Mouse (Mus musculus) adrenal gland, adult 8-10 months (tissue): ENCODE measurements around the gene Gjd2. TPM values are rescaled to one million over a fixed set of nuclear protein-coding genes. Genes with fewer than 3 reads are reported as not detected.
A peak's percentile ranks its signal among the peaks of the same experiment; 100 is the strongest.

ENCODE experiments used
- DNase-seq: peaks from one replicate; pipeline ENCODE4 v3.0.0; 2022
- total RNA-seq, 4 experiments: library from RNA; stranded (reverse); gene quantifications; 2 replicates each; pipeline ENCODE4 v1.2.4; 2022

Gene Gjd2
- 1 to 10 TPM; 4.4 to 6.1 (median 5.5) TPM for total RNA-seq

DNA sequence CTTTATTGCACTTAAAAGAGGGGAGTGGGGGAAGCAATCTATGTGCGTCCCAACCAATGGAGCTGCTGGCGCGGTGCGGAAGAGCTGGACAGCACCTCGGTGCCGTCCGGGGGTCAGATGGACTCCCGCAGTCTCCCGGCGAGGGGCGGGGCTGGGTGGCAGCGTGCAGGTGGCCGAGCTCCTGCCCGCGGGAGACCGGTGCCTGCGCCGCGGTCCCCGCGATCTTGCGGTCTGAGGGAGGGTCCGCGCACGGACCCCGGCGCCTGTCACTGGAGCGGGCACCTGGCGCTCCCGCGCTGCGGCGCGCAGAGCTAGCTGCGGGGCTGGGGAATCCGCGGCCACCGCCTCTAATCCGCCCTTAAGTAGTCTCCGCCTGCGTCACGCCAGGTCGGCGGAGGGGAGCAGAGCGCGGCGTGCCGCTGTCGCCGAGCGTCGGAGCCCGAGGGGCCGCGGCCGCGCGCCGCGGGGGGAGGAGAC lies at the start of gene Gjd2:
Gjd2 (minus strand) TSS at position 325 of the 477 bp plus-strand sequence.
- no peak for DNase-seq

DNA sequence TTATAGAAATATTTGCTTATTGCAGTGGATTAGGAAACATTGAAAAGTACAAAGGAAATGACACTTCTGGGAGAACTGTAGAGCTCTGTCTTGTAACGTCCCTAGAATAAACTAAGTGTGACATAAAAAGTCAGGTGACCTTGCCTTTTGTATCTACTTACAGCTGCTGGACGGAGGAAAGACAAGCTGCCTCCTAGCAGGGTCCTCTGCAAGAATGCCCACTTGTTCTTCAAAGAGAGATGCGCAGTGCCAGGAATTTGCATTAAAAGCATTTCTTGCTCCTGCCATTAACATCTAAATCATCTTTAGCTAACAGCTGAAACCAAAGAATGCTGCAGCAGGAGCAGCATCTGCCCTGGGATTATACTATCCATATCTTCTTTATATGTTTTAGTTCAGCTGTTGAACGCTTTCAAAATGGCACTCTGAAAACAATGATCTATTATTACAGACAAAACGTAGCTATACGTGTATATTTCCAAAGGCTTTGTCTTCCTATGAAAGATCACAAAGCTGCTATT lies 46.7 kb upstream of the Gjd2 start:
- no peak for DNase-seq

DNA sequence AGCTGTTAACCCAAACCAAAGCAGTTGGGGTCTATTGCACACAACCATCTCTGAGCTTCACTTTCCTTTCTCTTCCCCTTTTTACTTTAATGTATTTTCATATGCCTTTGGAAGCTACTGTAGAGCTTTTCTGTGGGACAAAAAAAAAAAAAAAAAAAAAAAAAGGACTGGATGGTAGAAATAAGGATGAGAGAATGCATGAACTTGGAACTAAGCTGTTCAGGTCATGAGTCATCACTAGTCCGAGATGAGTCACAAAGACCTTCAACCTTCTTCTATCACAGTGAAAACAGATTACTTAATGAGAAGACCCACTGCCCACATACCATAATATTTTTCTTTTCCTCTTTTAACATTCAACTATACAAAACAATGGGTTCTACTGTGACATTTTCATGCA lies 46.2 kb upstream of the Gjd2 start:
- no peak for DNase-seq

DNA sequence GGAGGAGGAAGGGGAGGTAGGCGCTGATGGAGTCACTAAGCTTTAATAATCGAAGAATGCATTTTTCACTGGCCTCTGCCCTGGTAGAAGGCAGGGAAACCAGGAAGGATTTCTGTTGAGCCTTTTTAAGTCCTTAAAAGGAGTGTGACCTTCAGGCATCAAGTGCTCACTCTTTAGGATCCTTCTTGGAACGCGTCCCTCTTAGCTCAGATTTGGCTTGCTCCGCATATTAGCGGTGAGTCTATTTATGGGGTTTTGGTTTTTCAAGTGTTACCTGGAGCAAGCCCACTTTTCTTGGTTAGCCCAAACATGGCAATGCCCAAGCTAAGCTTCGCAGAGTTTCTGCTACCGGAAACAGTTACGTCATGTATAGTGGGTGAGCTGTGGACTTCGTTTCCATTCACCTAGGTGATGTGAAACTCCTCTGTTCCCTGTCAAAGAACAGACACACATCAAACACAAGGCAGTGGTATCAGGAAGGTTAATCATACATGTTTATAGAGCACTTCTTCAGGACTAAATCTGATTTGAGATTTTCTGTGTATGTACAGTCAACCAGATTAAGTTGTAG lies 44.9 kb upstream of the Gjd2 start:
- DNase-seq: peak; percentile 19

DNA sequence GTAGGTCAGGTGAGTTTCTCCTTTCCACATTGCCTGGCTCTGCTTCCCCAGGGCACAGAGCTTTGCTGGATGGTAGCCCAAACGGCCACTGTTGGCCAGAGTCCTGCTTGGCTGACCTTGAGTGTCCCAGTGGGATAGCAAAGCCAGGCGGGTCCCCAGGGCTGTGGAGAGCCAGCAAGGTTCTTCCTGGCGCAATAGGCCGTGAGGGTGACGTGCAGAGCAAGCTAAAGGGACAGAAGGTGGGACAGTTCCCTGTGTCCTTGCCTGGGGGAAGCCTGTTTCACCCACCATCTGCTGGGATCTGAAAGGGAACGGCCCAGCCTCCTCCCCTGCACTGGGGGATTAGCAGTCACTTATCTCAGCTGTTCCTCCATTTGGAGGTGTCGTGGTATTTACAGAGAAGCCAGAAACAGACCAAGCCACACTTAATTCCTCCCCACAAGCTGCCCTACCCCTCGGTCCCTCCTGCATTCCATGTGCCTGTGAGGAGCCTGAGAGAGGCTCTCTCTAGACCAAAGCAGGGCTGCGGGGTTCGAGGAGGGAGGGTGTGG lies 44.0 kb upstream of the Gjd2 start:
- peak; percentile 77 for DNase-seq

DNA sequence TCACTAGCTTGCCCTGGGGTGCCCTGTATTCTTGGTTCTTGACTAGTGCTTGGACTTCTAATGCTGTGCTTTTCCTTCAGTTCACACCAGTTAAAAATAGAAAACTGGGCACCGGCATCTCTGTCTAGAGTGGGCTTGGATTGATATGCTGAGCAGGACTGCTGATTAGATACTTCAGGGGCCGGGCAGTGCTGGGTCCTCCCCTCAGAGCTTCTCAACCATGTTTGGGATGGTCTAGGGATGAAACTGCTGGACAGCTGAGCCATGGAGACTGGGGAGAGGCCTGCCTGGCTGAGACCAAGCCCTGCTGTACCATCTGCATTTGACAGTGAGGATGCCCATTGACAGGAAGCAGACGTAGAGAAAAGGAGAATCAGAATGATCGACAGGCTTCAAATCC lies 40.7 kb upstream of the Gjd2 start:
- DNase-seq: no peak

DNA sequence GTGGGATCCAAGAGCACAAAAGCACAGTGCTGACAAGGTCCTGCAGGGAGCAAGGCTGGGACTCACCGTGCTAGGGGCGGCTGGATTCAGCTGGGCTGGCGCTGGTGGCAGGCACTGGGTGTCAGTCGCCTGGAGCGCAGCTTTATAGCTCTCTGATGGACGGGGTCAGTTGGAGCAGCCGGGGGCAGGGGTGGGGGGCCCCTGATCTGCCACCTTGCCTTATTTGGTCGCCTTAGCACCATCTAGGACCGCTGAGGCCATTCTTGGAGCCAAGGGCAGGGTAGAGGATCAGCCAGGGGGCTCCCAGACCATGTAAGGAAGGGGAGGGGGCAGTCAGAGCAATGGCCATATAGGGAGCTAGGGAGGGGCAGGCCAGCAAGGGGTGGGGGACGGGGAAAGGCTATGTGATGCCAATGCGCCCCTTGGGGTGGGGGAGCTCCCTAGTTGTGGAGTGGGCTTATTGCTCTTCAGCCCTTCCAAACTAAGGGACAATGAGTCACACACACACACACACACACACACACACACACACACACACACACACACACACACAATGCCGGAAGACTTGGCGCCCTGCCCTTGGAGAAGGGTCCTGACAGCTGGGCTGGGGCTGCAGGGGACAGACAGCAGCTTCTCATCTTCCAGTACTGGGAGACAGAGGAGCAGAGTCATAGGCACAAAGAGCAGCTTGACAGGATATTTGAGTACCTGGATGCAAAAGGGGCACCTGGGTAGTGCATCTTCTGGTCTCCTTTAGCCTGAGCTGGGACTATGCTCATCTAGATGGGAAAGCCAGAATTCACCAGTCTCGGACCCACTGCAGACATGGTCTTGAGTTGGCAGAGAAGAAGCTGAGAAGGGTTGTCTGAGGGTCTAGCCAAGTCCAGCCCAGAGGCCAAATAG lies 39.5 kb upstream of the Gjd2 start, which contains the start of gene Actc1:
Actc1 (minus strand) TSS at position 853 of the 903 bp plus-strand sequence.
- DNase-seq: no peak

DNA sequence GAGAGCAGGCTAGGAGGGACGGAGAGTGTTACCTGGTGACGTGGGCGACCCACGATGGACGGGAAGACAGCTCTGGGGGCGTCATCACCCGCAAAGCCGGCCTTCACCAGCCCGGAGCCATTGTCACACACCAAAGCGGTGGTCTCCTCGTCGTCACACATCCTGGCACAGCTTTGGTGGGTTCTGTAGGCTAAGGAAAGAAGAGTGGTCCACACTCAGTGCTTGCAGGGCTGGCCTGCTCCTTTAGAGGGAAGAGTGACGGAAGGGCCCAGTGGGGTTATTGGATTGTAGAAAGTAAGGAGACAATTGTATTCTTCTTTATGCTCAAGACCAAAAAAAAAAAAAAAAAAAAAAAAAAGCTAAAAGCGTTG lies 38.4 kb upstream of the Gjd2 start:
- DNase-seq: no peak

DNA sequence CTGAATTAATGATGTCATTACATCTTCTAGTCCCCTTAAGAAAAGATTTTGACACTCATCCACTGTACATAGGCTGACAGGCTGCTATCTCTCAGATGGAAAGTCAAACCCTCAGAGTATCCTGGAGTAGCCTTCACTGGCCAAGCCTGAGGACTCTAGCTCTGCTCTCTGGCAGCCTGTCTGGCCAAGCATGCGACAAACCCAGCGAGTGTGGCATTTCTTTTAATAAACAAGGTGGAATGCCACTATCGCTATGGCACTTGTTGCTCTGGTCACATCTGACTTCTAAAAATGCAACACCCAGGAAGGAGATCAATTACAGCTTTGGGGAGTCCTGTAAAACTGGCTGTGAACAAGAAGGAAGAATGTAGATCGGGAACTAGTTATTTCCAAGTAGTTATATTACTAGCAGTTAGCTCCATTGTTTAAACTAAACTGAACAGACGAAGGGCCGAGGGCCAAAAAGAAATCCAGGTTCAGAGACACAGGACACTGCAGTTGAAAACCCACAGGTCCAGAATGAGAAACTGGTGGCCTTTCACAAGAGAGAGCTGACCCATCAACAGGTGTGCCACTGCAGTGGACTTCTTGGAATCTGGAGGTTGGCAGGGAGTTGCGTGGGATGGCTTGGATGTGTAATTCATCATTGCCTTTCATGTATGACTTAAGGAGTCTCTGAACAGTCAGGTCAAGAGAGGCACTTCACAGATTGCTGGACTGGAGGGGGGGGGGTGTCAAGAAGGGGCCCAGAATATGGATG lies 37.9 kb upstream of the Gjd2 start:
- DNase-seq: no peak

DNA sequence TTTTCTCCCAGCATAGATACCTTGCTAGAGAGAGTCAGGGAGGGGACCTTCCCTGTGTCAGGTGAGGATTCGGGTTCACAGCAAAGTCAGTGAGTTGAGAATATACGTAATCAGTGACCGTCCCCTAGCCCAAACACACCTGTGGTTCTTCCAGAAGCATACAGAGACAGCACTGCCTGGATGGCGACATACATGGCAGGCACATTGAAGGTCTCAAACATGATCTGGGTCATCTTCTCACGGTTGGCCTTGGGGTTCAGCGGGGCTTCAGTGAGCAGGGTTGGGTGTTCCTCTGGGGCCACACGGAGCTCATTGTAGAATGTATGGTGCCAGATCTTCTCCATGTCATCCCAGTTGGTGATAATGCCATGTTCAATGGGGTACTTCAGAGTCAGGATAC lies 36.7 kb upstream of the Gjd2 start:
- no peak for DNase-seq

DNA sequence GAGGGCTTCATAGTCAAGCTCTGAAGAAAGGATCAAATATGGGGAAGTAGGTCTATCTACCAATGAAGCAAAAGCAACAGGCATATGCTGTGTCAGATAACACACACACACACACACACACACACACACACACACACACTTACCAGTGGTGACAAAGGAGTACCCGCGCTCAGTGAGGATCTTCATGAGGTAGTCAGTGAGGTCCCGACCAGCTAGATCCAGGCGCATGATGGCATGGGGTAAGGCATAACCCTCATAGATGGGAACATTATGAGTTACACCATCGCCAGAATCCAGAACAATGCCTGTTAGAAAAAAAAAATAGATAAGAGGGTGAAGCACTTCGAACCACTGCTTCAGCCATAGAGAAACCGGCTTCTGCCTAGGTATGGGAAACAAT lies 36.0 kb upstream of the Gjd2 start:
- no peak for DNase-seq

DNA sequence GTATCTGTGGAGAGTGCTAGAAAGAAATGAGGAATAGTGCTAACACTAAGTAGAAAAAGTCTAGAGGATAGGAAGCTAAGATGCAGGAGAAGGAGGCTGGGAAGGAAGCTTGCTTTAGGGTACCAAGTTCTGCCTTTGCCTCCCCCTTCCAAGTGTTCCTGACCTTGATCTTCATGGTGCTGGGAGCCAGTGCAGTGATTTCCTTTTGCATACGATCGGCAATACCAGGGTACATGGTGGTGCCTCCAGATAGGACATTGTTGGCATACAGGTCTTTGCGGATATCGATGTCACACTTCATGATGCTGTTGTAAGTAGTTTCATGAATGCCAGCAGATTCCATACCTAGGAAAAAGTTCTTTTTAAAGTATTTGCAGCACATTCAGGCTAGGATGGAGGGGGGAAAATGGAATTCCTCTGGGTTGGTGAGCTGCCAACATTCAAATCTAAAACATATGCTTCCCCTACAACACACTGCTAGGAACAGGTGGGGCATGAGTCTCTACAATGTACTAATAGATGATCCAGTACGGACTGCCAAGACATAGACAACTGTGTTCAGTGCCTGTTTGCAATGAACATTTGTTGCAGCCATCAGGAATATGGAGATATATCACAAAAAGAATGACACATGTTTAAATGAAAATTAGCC lies 34.7 kb upstream of the Gjd2 start:
- no peak for DNase-seq

DNA sequence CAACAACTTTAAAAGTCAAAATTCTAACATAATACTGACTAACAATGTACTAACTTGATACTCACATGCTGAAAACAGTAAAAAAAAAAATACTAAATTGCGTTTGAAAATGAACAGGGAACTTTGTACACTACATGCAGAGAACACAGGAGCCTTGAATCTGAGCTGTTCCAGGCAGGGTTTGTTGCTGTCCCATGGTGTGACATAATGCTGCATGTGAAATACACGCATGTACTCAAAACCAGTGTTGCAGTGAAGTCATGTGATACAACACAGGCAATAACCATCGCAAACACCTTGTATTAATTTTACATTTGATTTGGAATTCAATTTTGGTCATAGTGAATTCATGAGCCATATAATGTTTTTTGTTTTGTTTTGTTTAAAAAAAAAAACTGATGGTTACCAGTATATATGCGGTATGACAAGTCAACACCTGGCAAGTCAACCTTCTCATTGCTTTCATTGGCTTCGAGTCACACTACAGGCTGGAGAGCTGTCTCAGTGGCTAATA lies 32.8 kb upstream of the Gjd2 start:
- no peak for DNase-seq

DNA sequence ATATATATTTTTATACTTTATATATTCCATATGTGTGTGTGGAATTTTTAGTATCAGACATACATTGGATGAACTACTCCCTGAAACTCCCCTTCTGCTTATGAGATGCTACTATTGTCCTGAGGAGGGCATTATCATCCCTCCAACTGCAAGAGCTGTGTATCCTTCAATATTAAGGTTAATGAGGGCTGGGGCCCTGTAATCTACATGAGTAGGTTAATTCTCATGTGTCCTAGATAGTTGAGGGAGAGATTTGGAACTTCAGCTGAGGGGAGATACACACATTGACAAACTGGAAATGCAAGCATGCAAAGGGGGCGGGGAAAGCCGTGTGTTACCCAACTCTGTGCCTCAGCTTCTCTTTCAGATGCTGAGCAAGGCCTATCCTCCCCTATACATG lies 24.5 kb upstream of the Gjd2 start:
- no peak for DNase-seq

DNA sequence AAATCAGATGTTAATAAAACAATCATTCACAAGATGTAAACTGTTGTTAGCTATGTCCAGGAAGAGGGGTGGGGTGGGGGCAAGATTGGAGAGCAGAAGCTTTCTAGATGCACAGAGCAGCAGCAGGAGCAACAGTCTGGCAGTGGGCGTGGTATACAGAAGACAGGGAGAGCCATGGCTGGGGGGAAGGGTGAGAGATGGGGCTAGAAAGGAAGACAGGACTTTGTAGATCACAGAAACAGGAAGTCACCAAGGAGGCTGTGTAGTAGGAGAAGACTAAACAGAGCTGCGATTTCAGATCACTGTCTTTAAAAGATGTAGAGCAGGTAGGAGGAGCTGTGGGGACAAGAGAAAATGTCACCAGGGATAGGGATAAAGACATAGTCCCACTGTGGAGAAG lies 18.8 kb upstream of the Gjd2 start:
- no peak for DNase-seq

DNA sequence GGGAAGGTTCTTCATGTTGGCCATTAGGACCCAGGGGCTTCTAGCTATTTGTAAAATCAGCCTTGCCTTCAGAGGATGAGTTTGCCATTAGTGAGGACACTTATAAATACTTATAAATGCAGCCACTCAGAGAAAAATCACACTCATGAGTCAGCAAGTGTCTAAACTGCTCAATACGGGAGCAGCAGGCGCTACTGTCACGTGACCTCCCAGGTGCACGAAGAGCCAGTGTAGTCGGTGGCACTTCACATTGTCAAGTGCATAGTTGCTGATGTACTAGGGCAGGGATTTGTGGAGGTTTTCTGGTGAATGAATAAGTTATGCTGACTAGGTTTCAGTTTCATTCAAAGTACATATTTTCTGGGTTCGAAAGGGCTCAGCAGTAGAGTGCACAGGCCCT lies 10.0 kb upstream of the Gjd2 start:
- DNase-seq: no peak

DNA sequence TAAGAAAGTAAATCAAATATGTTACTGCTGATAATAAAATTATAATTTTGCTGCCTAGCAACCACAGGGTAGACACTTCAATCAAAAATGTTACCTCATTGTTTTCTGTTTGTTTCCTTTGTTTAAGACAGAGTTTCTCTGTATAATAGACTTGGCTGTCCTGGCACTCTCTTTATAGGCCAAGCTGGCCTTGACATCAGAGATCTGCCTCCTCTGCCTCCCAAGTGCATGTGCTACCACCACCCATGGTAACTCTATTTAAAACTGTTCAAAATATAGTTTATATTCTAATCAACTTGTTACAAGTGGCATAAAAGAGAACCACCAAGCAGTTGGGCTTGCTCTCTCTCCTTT lies 6.8 kb upstream of the Gjd2 start:
- no peak for DNase-seq

DNA sequence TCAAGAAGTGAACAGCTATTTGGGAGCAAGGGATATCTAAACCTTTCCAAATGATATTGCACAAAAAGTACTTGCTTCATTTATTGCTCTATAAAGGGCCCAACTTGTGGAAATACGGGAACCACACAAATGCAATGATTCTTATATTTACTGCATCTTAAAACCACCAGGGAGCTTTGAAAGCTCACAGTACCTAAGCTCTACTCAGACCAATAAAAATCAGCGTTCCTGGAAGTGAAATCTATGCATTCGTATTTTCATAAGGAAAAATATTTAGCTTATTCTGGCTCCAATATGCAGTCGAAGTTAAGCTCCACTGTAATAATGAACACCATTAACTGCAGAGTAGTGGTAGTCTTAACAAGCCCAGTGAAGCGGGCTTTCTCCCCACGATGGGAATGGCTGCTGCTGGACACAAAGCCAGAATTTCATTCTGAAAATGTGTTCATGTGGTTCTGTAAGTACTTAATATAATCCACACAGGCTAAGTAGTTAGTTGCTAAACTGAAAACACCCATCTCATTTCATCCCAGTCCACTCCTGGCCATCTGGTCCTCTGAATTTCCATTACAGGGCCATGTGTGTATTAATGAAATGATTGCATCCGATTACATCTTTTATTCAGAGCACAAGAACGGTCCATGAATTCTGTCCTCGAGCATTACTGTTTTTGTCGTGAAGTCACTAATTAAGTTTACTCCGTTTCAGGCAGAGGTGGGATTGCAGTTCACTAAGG lies 6.2 kb upstream of the Gjd2 start:
- DNase-seq: no peak

DNA sequence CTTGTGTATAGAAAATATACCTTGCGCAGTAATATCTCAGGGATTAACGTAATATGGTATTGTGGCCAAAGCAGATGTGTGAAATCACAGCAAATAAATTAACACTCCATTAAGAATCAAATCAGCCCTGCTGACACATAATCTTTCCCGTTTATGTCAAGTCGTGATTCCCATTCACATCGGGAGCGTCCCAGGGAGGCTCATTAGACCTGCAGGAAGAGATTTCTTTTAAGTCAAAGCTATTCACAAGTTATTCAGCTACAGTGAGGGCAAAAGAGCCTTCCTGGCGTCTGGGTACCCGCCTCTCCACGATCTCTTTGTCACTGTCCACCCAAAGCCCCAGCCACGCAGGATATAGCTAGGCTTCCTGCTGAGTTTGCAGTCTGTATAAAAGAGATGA lies 4.7 kb upstream of the Gjd2 start:
- DNase-seq: no peak

DNA sequence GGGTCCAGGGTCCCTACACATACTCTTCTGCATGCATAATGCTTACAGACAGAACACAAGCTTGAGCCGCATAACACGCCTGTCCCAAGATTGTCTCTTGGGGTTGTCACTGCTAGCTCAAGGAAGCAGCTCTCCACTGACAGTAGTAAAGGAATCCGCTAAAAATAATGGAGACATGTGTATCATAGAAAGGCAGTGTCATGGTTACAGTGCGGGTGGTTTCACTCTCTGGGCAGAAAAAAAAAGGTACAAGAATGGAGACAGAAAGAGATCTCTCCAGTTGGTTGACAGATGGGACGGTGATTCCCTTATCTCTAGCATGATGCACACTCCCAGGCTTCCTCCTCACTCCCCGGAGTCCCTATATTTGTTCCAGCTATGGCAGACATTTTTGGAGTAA lies 1.4 kb upstream of the Gjd2 start:
- DNase-seq: no peak

DNA sequence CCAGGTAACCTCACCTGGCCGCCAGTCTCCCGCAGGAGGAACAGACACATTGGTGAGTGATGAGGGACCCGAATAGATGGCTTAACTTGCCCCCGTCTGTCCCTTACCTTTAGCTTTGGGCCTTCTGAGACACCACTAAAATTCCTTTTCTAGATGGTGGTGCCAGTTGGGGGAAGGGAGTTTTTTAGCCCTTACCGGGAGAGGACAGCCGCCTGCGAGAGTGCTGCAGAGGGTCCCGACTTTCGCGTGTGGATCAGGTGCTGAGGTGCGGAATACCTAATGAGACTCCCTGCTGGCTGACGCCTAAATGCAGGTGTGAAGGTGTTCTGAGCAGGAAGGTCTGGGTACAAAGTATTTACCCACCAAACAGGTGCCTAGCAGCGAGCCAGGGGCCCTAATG lies 427 bp upstream of the Gjd2 start:
- DNase-seq: no peak
